Mouse (Mus musculus): ENCODE data around the gene Slc44a1. TPM values are rescaled to one million over a fixed set of nuclear protein-coding genes. Genes with fewer than 3 reads are reported as not detected.

Slc44a1 gene
- polyA plus RNA-seq, 1 experiment = 67.4 TPM

DNA sequence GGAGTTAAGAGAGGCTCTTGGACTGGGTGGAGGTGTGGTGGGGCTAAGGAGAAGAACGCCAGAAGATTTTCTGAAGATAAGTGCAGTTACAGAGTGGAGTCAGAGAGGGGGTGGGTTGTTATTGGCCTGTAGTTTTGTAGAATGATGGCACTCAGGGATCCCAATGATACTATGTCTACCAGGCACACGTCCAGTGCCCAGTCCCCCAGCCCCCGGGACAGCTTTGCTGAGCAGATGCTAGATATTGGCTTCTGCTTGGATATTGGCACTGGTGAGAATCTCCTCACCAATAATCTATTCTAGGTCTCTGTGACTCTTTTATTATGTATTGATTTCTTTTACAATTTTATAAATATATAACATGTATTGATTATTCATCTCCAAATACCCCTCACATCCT is 185.1 kb downstream of the Slc44a1 start:
- Histone ChIP-seq H3K4me1 (ENCODE audit: control insufficient read depth, insufficient read depth, low read length) (no peaks in the 10 kb centered on the region), H3K27ac (ENCODE audit: insufficient read depth, low read length) (no peak overlapping the region), H3K4me3 (ENCODE audit: insufficient read depth, low read length) (no peak overlapping the region)
- no peak for TF ChIP-seq CTCF (IDR thresholded peaks at IDR 0.05; ENCODE audit: extremely low read depth, insufficient read depth, low read length)
- TF ChIP-seq POLR2A (IDR thresholded peaks at IDR 0.05; ENCODE audit: extremely low read depth, insufficient read depth, low read length) = no peak

DNA sequence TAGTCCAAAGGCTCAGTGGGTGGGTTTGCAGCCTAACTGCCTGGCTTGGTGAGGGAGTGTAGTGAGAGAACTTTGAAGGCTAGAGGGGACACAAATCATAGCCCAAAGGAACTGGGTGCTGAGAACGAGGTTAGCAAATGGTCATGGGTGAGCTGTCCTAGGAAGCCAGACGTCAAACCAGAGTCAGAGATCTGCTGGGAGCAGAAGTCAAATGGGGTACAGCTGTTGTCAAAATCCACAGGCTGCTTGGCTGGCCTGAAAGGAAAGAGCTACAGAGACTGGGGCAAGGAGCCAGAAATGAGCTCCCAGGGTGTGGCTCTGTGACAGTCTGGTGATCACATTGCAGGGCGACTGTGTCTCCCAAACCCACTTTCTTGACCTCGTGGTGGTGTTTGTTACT is 188.7 kb downstream of the Slc44a1 start:
- TF ChIP-seq CTCF (IDR thresholded peaks at IDR 0.05; ENCODE audit: extremely low read depth, insufficient read depth, low read length) (no peak), POLR2A (IDR thresholded peaks at IDR 0.05; ENCODE audit: extremely low read depth, insufficient read depth, low read length) (no peak)
- Histone ChIP-seq H3K27ac (ENCODE audit: insufficient read depth, low read length) (no peak overlapping the region), H3K4me1 (ENCODE audit: control insufficient read depth, insufficient read depth, low read length) (peaks cover 2% of the 10 kb centered on the region; the same call in 1 of the 2 replicates), H3K4me3 (ENCODE audit: insufficient read depth, low read length) (no peak overlapping the region)

DNA sequence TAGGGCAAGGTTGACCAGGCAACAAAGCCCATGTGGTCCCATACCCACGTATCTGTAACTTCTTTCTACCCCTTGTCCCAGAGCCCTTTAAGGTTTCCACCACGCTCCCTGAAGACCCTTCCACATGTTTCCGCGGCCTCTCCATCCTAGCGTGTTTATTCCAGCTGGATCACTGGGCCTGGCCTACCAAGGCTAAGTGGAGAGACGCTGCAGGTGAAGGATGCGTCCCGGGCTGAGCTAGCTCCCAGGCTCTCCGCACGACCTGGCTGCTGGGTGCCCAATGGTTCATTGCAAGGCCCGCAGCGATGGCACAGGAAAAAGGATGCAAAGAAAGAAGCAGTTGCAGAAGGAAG is 190.7 kb downstream of the Slc44a1 start:
- no peak for TF ChIP-seq CTCF (IDR thresholded peaks at IDR 0.05; ENCODE audit: extremely low read depth, insufficient read depth, low read length)
- TF ChIP-seq POLR2A (IDR thresholded peaks at IDR 0.05; ENCODE audit: extremely low read depth, insufficient read depth, low read length) = no peak
- H3K27ac ChIP-seq (ENCODE audit: insufficient read depth, low read length) = peak overlapping the region; percentile 38
- peaks cover 2% of the 10 kb centered on the region; the same call in 1 of the 2 replicates for H3K4me1 ChIP-seq (ENCODE audit: control insufficient read depth, insufficient read depth, low read length)
- peak overlapping the region; percentile 75 for H3K4me3 ChIP-seq (ENCODE audit: insufficient read depth, low read length)

DNA sequence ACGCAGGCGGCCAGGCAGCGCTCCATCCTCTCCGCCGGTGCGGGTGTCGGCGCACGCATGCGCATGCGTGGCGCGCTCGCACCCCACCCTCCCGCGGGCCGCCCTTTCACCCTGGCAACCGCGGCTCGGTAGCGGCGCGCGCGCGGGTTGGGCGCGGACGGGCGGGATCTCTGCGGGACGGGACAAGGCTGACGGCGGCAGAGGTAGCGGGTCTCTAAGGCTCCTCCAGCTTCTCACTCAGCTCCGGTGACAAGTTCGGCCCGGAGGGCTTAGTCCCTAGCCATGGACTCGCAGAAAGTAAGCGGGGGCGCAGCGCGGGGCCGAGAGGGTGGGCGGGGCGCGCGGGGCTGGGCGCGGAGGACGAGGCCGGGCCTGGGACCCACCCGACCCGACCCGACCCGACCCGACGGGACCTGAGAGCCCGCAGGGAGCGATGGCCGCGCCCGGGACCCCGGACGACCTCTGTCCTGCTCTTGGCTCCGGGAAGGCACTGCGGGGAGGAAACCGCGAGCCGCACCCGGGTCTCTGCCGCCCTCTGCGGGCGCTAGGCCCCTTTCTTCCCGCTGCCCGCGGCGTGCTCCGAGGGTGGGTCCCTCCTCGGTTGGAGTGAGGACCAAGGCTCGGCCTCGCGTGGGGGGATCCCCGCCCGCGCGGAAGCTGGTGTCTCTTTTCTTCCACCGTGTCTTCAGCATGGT is 191.2 kb downstream of the Slc44a1 start, which contains the start of gene Fsd1l:
TSS of gene Fsd1l (plus strand) at position 156 of the 695 bp plus-strand sequence.
- Histone ChIP-seq H3K27ac (ENCODE audit: insufficient read depth, low read length) (peak within 1 kb of the TSS; percentile 38), H3K4me1 (ENCODE audit: control insufficient read depth, insufficient read depth, low read length) (peaks cover 2% of the 10 kb centered on the region; the same call in 1 of the 2 replicates), H3K4me3 (ENCODE audit: insufficient read depth, low read length) (peak within 1 kb of the TSS; percentile 75)
- TF ChIP-seq CTCF (IDR thresholded peaks at IDR 0.05; ENCODE audit: extremely low read depth, insufficient read depth, low read length) (no peak), POLR2A (IDR thresholded peaks at IDR 0.05; ENCODE audit: extremely low read depth, insufficient read depth, low read length) (peak; percentile 92)

DNA sequence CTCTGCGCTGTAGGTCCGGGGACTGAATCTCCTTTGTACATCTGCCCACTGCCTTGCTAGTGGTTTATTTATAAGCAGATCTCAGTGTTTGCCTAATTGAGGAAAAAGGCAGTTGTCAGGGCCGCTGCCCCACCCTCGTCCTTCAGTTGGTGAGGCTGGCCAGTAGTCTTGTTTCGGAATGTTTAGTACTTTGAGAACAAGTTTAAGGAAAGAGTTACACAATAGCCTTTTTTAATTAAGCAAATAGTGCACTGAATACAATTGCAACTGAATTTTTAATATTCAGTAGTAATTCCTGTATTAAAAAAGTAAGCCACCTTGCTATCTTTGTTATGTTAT is 191.8 kb downstream of the Slc44a1 start:
- Histone ChIP-seq H3K27ac (ENCODE audit: insufficient read depth, low read length) (no peak overlapping the region), H3K4me3 (ENCODE audit: insufficient read depth, low read length) (peak overlapping the region; percentile 75), H3K4me1 (ENCODE audit: control insufficient read depth, insufficient read depth, low read length) (peaks cover 2% of the 10 kb centered on the region)
- TF ChIP-seq CTCF (IDR thresholded peaks at IDR 0.05; ENCODE audit: extremely low read depth, insufficient read depth, low read length) (no peak), POLR2A (IDR thresholded peaks at IDR 0.05; ENCODE audit: extremely low read depth, insufficient read depth, low read length) (no peak)

DNA sequence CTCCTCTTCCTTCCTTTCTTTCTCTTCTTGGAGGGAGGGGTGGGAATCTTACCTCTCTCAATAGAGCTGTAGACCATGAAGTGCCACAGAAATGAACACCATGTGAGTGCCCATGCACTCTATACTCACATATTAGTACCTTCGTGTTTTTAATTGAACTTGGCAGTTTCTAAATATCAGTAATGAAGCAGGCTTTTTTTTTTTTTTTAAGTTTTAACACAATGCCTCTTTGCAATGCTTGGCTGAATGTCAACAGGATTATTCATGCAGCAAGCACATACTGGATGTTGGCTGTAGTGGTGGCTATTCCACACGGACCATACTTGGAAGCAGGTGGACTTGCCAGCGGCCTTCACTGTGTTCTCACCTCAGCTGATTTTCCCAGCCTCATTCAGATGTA is 195.1 kb downstream of the Slc44a1 start:
- Histone ChIP-seq H3K27ac (ENCODE audit: insufficient read depth, low read length) (no peak overlapping the region), H3K4me3 (ENCODE audit: insufficient read depth, low read length) (no peak overlapping the region), H3K4me1 (ENCODE audit: control insufficient read depth, insufficient read depth, low read length) (peaks cover 6% of the 10 kb centered on the region)
- TF ChIP-seq POLR2A (IDR thresholded peaks at IDR 0.05; ENCODE audit: extremely low read depth, insufficient read depth, low read length) = no peak
- TF ChIP-seq CTCF (IDR thresholded peaks at IDR 0.05; ENCODE audit: extremely low read depth, insufficient read depth, low read length) = no peak

DNA sequence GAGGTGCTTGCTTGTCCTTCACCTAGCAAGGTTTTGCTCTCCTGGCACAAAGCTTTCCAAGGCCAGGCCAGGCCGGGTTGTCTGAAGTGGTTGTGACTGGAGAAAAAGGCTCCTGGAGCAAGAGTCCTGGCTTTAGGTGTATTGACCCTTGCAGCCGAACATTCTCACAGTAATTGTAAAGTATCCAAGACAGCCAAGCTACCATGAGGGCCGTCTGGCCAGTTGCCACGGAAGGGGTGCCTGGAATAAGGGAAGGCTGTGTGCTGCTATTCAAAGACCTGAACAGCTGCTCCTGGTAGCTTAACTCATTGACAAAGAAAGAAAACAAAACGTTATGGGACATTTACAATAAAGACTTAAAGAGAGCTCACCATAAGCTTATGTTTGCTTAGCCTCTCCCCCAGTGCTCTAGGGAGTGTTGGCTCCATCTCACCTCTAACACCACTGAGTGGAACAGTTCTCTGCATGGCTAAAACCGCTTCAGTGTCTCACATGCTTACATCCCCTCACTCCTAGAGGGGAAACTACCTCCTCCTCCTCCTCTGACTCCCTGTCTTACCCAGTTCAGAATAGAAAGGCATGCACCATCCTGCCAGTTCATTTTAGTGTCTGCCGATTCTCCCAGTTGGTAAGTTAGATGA is 197.2 kb downstream of the Slc44a1 start:
- Histone ChIP-seq H3K27ac (ENCODE audit: insufficient read depth, low read length) (no peak overlapping the region), H3K4me3 (ENCODE audit: insufficient read depth, low read length) (no peak overlapping the region), H3K4me1 (ENCODE audit: control insufficient read depth, insufficient read depth, low read length) (peaks cover 4% of the 10 kb centered on the region)
- TF ChIP-seq POLR2A (IDR thresholded peaks at IDR 0.05; ENCODE audit: extremely low read depth, insufficient read depth, low read length) (no peak), CTCF (IDR thresholded peaks at IDR 0.05; ENCODE audit: extremely low read depth, insufficient read depth, low read length) (no peak)

DNA sequence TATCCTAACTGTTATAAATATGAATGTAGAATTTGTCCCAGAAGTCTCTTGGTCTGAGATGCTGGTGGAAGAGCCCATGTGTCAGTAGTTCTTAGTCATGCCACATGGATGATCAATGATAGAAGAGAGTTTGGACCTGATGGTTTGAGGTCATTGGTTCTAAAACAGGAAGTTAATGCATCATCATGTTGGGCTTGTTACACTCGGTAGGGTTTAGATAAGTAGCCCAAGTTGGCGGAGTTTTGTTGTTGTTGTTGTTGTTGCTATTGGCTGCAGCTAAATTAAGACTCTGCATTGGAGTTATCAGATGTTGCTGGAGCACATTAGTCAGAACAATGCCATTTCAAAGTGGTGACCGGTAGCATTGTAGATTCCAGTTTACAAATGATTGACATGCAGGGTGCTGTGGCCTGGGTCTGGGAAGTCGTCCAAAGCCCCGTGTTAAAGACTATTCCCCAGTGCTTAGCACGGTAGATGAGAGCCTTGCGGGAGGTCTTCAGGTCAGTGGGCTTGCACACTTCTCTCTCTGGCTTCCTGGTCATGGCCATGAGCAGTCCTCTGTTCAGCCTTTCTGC is 198.4 kb downstream of the Slc44a1 start:
- Histone ChIP-seq H3K4me1 (ENCODE audit: control insufficient read depth, insufficient read depth, low read length) (peaks cover 4% of the 10 kb centered on the region), H3K27ac (ENCODE audit: insufficient read depth, low read length) (no peak overlapping the region), H3K4me3 (ENCODE audit: insufficient read depth, low read length) (no peak overlapping the region)
- TF ChIP-seq POLR2A (IDR thresholded peaks at IDR 0.05; ENCODE audit: extremely low read depth, insufficient read depth, low read length) (no peak), CTCF (IDR thresholded peaks at IDR 0.05; ENCODE audit: extremely low read depth, insufficient read depth, low read length) (no peak)

DNA sequence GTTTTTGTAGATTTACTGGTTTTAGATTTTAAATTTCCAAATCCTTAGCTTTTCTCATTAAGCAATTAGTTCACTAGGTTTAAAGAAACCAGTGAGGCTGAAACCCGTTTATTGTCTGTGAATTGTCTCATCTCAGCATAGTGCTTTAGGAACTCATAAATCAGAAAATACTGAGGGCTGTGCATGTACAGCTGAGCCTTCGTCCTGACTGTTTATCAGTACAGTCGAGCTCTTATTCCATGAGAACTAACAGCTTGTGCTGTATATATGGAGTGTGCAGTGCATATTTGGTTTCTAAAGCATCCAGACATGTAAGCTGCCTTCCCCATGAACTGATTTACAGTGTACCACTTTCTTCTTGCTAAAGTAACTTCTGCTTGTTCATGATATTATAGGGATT is 217.8 kb downstream of the Slc44a1 start:
- Histone ChIP-seq H3K4me1 (ENCODE audit: control insufficient read depth, insufficient read depth, low read length) (peaks cover 5% of the 10 kb centered on the region; the same call in 1 of the 2 replicates), H3K27ac (ENCODE audit: insufficient read depth, low read length) (no peak overlapping the region), H3K4me3 (ENCODE audit: insufficient read depth, low read length) (no peak overlapping the region)
- no peak for TF ChIP-seq POLR2A (IDR thresholded peaks at IDR 0.05; ENCODE audit: extremely low read depth, insufficient read depth, low read length)
- TF ChIP-seq CTCF (IDR thresholded peaks at IDR 0.05; ENCODE audit: extremely low read depth, insufficient read depth, low read length) = no peak

DNA sequence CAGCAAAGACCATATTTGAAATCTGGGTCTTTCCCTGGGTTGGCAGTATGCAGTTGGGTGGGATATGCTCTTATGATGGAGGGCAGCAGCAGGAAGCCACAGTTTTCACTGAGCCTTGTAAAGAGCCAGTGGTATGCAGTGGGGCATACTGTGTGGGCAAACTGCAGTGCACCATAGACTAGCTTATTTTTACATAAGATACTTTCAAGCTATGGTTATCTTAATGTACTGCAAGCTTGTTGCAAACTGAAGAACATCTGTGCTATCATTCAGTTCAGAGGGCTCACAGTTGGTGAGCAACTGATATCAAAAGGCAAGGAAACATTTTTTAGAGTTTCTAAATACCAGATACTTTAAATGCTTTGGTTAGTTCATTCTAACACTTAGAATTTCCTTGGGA is 220.5 kb downstream of the Slc44a1 start:
- TF ChIP-seq POLR2A (IDR thresholded peaks at IDR 0.05; ENCODE audit: extremely low read depth, insufficient read depth, low read length) = no peak
- TF ChIP-seq CTCF (IDR thresholded peaks at IDR 0.05; ENCODE audit: extremely low read depth, insufficient read depth, low read length) = no peak
- H3K4me3 ChIP-seq (ENCODE audit: insufficient read depth, low read length) = no peak overlapping the region
- peaks cover 5% of the 10 kb centered on the region; the same call in 1 of the 2 replicates for H3K4me1 ChIP-seq (ENCODE audit: control insufficient read depth, insufficient read depth, low read length)
- no peak overlapping the region for H3K27ac ChIP-seq (ENCODE audit: insufficient read depth, low read length)

Other genes starting within 250 kb of the Slc44a1 start
- gene Fsd1l, start 191.1 kb downstream of the Slc44a1 start, polyA plus RNA-seq (2012; rRNA removed) = 11.5 and 11.9 TPM in 2 replicates